Mouse (Mus musculus) neural tube, embryonic 12.5 days (tissue): ENCODE data around the gene Tmtc1. TPM values are rescaled to one million over a fixed set of nuclear protein-coding genes. Genes with fewer than 3 reads are reported as not detected.
A peak's percentile ranks its signal among the peaks of the same experiment; 100 is the strongest.

ENCODE experiments used
- ATAC-seq: fragments of 200-750 bp; cut with Nextera tagmentation; 2 replicates; pipeline ENCODE4 v1.8.0; 2017; ENCODE audit warnings: low read depth, mild to moderate bottlenecking, moderate TSS enrichment, moderate library complexity; ENCODE audit not compliant: low FRiP score
- H3K27ac ChIP-seq: fragments of 300-500 bp; sonication (generic); 2 replicates; pipeline ENCODE4 v1.5.1; 2016
- H3K27me3 ChIP-seq: fragments of 300-500 bp; sonication (generic); replicated peaks from 2 replicates; pipeline ENCODE4 v1.6.1; 2016; ENCODE audit warnings: mild to moderate bottlenecking
- H3K36me3 ChIP-seq: fragments of 300-500 bp; sonication (generic); 2 replicates; pipeline ENCODE4 v1.6.1; 2016; ENCODE audit warnings: mild to moderate bottlenecking
- H3K4me1 ChIP-seq: fragments of 300-500 bp; sonication (generic); 2 replicates; pipeline ENCODE4 v1.6.1; 2016
- H3K4me2 ChIP-seq: fragments of 300-500 bp; sonication (generic); replicated peaks from 2 replicates; pipeline ENCODE4 v1.6.1; 2016; ENCODE audit warnings: mild to moderate bottlenecking
- H3K4me3 ChIP-seq: fragments of 300-500 bp; sonication (generic); 2 replicates; pipeline ENCODE4 v1.5.1; 2016
- H3K9ac ChIP-seq: fragments of 300-500 bp; sonication (generic); 2 replicates; pipeline ENCODE4 v1.6.1; 2016; ENCODE audit warnings: mild to moderate bottlenecking
- H3K9me3 ChIP-seq: fragments of 300-500 bp; sonication (generic); 2 replicates; pipeline ENCODE4 v1.6.1; 2016; ENCODE audit warnings: mild to moderate bottlenecking
- WGBS: fragments of 180-500 bp; shearing (Covaris S2); methylation state at CpG from one replicate; pipeline ENCODE4 v1.1.7; 2016; 5-methylcytosine and 5-hydroxymethylcytosine counted together
- polyA plus RNA-seq: library from polyadenylated mRNA; unstranded; fragments of >200 nt; fragmentation: Nextera tagmentation; extraction: Ambion mirVana; gene quantifications from 2 replicates; pipeline ENCODE4 v1.2.1, GENCODE M21; 2016

The Tmtc1 gene
- polyA plus RNA-seq, 1 experiment from 2014 or later = 2.3 TPM

DNA sequence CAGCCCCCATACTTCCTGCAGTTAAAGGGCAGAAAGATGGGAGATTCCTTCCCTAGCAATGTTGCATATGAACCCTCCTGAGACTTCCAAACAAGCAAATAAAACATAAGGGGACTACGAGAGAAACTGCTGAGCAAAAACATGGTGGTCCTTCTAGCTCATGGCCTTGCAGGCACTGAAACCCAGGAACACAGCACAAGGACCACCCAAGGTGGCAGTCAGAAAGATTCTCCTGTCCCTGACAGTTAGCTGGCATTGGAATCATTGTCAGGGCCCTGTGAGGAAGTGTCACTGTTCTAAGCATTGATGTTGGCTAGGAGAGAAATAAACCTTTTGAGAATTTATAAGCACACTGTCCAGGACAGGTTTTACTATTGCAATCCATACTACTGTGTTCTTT, 56.2 kb downstream of the Tmtc1 start:
- H3K4me3 ChIP-seq = no peak overlapping the region
- H3K9ac ChIP-seq = no peak overlapping the region
- H3K9me3 ChIP-seq = no peaks in the 10 kb centered on the region
- no peak overlapping the region for H3K4me2 ChIP-seq
- H3K36me3 ChIP-seq = no peaks in the 10 kb centered on the region
- no peak overlapping the region for H3K27ac ChIP-seq
- 56% methylated on average over 1 of the region's 1 CpGs for WGBS
- peaks cover 24% of the 10 kb centered on the region for H3K4me1 ChIP-seq
- no peak for ATAC-seq
- H3K27me3 ChIP-seq = no peaks in the 10 kb centered on the region

DNA sequence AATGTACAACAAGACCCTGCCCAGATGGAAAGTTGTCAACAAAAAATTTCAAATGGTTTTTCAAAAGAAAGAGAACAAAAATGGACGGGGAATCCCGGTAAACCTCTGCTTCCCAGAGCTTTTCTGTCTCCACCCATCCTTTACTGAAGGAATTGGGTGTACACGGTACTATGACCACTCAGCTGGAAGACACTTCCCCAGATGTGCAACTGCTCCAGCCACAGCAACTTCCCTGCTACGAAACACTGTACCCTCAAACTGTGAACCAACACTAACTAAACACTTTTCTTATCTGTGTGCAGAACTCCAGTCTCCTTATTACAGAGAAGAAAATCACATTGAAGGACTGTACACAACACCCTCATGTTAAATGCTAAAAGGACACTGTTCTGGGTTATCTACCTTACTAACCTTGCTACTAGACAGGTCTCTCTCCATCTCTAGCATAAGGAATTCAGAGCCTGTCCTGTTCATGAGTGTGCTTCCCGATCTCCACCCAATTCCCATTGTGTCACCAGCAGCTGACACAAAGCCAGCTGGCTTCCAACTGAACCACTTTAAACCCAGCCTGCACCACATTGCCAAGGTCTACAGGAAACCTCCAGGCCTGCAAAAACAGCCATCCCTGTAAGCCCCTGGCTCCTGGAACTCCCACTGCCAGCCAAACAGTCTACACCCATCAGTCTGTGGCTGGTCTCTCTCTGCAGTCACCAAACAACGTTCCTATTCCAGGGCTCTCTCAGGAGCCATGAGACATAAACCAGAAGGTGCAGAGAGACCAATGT, 59.9 kb downstream of the Tmtc1 start:
- Histone ChIP-seq H3K4me1 (no peaks in the 10 kb centered on the region), H3K27ac (no peak overlapping the region), H3K4me3 (no peak overlapping the region), H3K9ac (no peak overlapping the region), H3K27me3 (no peaks in the 10 kb centered on the region), H3K9me3 (no peaks in the 10 kb centered on the region), H3K36me3 (no peaks in the 10 kb centered on the region), H3K4me2 (no peak overlapping the region)
- WGBS = 74% methylated on average over 6 of the region's 6 CpGs
- ATAC-seq = no peak

DNA sequence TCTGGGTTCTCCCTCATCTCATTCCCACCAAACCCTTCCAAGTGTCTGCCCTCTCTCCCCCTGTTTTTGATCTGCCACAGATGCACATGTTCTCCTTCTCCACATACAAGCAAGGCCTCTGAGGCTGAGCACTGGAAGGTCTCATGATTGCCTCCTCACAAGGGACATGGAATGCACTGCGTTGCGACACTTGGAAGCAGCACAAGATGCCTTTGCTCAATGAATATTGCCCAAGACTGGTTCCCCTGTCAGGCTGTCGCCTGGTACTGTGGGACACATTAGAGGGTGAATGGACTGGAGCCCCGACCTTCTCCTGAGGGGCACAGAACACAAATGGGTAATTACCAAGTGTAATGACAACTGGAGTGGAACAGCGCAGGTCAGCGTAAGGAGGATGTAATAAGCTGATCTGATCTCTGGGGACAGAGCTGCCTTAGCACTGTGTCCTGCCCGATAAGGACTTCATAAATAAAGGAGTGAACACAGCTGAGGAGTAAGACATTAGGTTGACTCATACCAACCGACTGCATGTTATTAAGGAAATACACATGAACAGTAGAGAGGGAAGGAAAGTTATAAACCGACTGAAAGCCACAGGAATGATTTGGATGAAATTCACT, 62.9 kb downstream of the Tmtc1 start:
- Histone ChIP-seq H3K27ac (no peak overlapping the region), H3K9me3 (0 out of 2 replicates have a peak, but pooled peaks cover 6% of the 10 kb centered on the region), H3K27me3 (no peaks in the 10 kb centered on the region), H3K36me3 (no peaks in the 10 kb centered on the region), H3K9ac (no peak overlapping the region), H3K4me2 (no peak overlapping the region), H3K4me1 (no peaks in the 10 kb centered on the region), H3K4me3 (no peak overlapping the region)
- no peak for ATAC-seq
- WGBS = 66% methylated on average over 9 of the region's 9 CpGs

DNA sequence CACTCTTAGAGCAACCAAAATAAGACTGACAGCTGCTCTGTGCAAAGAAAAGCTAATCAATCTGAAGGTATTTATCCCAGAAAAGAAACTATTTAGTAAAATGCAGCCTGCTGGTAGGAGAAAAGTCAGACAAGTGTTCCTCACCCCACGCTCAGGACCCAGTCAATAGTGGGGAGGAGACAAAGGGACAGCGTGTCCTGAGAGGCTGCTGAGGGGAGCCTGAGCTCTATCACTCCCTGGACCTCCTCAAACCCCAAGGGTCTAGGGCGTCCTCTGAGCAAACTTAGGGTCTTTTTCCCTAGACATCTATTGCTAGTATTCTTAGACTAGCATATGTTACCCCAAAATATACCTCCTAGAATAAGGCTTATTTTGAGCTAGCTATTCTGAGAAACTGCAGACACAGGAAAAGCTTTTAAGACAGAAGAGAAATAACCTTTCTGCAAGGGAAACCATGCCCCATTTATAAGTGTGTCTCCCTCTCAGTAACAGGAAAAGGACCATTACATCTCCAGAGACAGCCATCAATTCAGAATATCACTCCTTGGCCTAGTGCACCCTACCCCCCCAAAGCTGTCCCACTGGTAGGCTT, 68.5 kb downstream of the Tmtc1 start:
- Histone ChIP-seq H3K4me1 (no peaks in the 10 kb centered on the region), H3K4me2 (no peak overlapping the region), H3K4me3 (no peak overlapping the region), H3K9ac (no peak overlapping the region), H3K27me3 (no peaks in the 10 kb centered on the region), H3K27ac (no peak overlapping the region), H3K9me3 (0 out of 2 replicates have a peak, but pooled peaks cover 6% of the 10 kb centered on the region), H3K36me3 (no peaks in the 10 kb centered on the region)
- ATAC-seq = no peak
- 60% methylated on average over 3 of the region's 3 CpGs for WGBS

DNA sequence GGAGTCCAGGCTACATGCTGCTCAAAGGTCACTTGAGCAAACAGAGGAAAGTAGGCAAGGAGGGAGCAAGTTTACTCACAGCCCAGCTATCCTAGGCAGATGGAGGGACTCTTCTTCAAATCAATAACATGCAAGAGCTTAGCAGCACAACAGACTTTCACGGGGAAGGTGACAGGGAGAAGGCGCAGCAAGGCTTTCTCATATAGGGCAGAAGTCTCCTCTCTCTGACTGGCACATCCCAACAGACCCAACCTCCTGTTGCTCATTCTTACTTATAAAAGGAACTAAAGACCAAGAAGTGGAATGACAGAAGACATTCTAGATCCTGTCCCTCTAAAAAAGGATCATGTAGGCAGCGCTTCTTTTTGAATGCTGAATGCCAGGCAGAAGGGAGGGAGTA, 69.2 kb downstream of the Tmtc1 start:
- H3K4me1 ChIP-seq = no peaks in the 10 kb centered on the region
- WGBS = 79% methylated on average over 3 of the region's 3 CpGs
- no peaks in the 10 kb centered on the region for H3K27me3 ChIP-seq
- H3K4me3 ChIP-seq = no peak overlapping the region
- no peak for ATAC-seq
- no peak overlapping the region for H3K27ac ChIP-seq
- H3K4me2 ChIP-seq = no peak overlapping the region
- no peak overlapping the region for H3K9ac ChIP-seq
- H3K36me3 ChIP-seq = no peaks in the 10 kb centered on the region
- H3K9me3 ChIP-seq = 0 out of 2 replicates have a peak, but pooled peaks cover 6% of the 10 kb centered on the region

DNA sequence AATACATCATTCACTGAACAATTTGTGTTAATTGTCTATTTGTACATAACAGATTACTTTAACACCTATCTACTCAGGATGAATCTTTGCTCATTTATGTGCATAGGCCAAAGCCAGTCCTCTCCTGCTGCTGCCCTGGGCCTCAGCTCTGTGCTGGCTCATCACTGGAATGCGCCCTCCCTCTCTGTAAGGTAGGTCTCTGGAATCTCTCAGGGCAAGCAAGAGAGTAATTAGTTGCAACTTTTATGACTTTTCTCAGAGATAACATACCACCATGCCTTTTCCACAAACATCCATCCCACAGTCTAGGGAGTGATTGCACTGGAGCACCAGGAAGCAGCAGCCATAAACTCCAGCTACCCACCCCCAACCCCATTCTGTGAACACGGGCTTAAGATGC, 70.7 kb downstream of the Tmtc1 start:
- no peaks in the 10 kb centered on the region for H3K27me3 ChIP-seq
- WGBS = 47% methylated on average over 2 of the region's 2 CpGs

DNA sequence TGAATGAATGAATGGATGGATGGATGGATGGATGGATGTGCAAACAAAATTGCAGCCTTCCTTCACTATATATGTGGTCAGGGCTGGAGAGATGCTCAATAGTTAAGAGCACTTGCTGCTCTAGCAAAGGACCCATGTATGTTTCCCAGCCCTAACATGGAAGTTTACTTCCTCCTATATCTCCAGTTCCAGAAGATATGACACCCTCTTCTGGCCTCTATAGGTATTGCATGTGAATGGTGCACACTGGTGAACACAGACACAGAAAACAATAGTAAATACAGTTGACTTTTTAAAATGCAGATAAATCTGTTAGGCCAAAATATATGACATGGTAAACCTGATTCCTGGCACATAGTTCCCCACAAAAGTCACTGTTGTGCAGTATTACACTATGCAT, 73.0 kb downstream of the Tmtc1 start:
- Histone ChIP-seq H3K27me3 (no peaks in the 10 kb centered on the region), H3K9ac (no peak overlapping the region), H3K4me3 (no peak overlapping the region), H3K27ac (no peak overlapping the region), H3K4me1 (no peaks in the 10 kb centered on the region), H3K4me2 (no peak overlapping the region), H3K36me3 (no peaks in the 10 kb centered on the region), H3K9me3 (no peaks in the 10 kb centered on the region)
- ATAC-seq = no peak

More for the DNA sequence above, 70.7 kb downstream of the Tmtc1 start:
- Histone ChIP-seq H3K4me1 (no peaks in the 10 kb centered on the region), H3K9me3 (0 out of 2 replicates have a peak, but pooled peaks cover 6% of the 10 kb centered on the region), H3K36me3 (no peaks in the 10 kb centered on the region), H3K4me2 (no peak overlapping the region), H3K27ac (no peak overlapping the region), H3K4me3 (no peak overlapping the region), H3K9ac (no peak overlapping the region)
- no peak for ATAC-seq

DNA sequence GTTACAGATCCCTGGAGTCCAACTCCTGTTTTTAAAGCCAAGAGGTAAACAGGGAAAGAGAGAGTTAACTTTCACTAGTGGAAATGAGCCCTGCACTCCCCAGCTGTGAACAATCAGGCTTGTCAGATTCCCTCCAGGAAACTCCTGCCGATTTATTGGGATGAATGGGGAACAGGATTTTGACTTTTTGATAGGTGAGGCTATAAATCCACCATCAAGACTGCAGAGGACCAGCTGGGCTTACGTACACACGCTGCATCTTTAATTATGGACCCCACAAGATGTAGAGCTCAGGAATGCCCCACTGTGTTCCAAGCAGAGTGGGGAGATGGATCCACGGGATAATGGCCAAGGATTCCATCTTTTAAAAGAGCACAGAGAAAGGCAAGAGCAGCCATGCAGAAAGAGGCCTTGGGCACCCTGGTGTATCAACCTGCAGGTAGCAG, 77.1 kb downstream of the Tmtc1 start:
- Histone ChIP-seq H3K36me3 (no peaks in the 10 kb centered on the region), H3K9ac (no peak overlapping the region), H3K4me1 (no peaks in the 10 kb centered on the region), H3K27me3 (no peaks in the 10 kb centered on the region), H3K9me3 (no peaks in the 10 kb centered on the region), H3K4me3 (no peak overlapping the region), H3K27ac (no peak overlapping the region), H3K4me2 (no peak overlapping the region)
- ATAC-seq = peak; percentile 65; the same call in 1 of the 2 replicates
- 15% methylated on average over 4 of the region's 4 CpGs for WGBS

DNA sequence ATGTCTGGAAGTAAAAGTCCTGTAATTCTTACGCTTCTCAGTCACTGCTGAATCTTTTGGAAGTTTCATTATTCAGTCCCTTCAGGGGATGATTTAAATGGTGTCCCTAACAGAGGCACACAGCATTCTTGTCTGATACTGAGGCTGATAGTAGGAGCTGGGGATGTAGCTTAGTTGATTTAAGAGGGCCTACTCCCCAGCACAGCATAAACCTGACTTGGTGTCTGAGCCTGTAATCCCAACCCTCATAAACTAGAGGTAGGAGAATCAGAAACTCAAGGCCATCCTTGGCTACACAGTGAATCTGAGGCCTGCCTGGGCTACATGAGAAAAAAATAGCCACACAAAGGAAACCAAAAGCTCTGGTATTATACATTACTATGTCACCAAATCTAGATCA, 77.6 kb downstream of the Tmtc1 start:
- H3K9me3 ChIP-seq = no peaks in the 10 kb centered on the region
- no peak overlapping the region for H3K9ac ChIP-seq
- 73% methylated on average over 1 of the region's 1 CpGs for WGBS
- no peaks in the 10 kb centered on the region for H3K36me3 ChIP-seq
- H3K27ac ChIP-seq = no peak overlapping the region
- no peaks in the 10 kb centered on the region for H3K27me3 ChIP-seq
- no peak for ATAC-seq
- no peaks in the 10 kb centered on the region for H3K4me1 ChIP-seq
- H3K4me3 ChIP-seq = no peak overlapping the region
- no peak overlapping the region for H3K4me2 ChIP-seq

DNA sequence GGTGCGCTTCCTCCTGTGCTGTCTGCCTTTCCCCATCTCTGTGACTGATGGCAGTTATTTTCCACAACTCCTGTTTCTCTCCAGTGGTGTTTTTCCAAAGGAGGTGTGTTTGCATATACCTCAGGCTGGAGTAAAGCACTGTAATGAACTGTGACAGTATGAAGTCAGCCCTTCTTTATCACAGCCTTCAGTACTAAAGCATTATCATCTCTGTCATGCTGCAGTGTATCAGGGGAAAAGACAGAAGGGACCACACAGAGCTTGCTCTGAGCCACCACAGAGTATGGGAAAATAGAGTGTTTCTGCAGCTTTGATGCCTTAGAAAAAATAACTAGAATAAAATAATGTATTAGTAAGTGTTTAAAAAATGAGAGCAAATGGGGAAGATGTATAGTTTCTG, 81.0 kb downstream of the Tmtc1 start:
- peaks cover 6% of the 10 kb centered on the region; the same call in 1 of the 2 replicates for H3K4me1 ChIP-seq
- WGBS = 81% methylated on average over 1 of the region's 1 CpGs
- no peak overlapping the region for H3K9ac ChIP-seq
- ATAC-seq = no peak
- no peak overlapping the region for H3K4me3 ChIP-seq
- H3K4me2 ChIP-seq = no peak overlapping the region
- no peaks in the 10 kb centered on the region for H3K27me3 ChIP-seq
- no peaks in the 10 kb centered on the region for H3K36me3 ChIP-seq
- H3K27ac ChIP-seq = no peak overlapping the region
- no peaks in the 10 kb centered on the region for H3K9me3 ChIP-seq

DNA sequence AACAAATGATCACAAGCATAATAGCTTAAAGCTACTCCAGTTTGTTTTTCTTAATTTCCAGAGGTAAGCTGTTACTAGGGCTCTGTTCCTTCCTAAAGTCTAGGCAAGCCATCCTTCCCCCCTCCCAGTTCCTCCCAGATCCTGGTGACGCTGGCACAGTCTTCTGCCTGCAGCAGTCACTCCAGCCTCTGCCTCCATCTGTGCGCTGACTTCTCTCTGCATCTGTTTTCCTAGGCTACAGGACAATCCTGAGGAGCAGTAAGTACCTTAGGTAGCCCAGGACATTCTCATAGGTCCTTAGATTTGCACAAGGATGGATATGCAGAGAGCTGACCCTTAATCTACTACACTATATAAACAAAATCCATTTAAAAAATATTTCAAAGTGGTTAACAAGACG, 81.7 kb downstream of the Tmtc1 start:
- no peak for ATAC-seq
- WGBS = 69% methylated on average over 3 of the region's 3 CpGs

DNA sequence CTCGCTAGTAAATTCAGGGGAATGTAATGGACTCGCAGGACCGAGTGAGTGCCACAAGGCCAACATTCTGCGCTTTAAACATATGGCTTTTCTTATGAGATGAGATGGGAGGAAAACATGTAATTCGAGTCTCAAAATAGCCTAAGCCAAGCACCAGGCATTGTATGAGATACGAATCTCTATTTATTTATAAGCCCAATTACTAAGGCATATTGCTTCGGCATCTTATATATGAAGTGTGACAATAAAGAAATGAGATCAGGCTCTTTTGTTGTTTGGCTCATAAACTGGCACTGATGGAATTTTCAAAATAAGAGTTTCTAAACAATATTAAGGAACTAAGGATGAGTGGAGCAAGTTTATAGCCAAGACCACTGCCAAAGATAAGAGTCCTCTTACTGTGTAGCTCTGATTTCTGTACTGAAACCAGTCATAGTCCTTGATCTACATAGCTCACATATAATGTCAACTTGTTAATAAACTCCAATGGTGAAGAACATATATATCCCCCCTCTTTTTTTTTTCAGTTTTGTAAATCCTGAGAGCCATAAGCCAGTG, 84.8 kb downstream of the Tmtc1 start:
- Histone ChIP-seq H3K27ac (no peak overlapping the region), H3K9me3 (no peaks in the 10 kb centered on the region), H3K36me3 (peaks cover 11% of the 10 kb centered on the region; the same call in 1 of the 2 replicates), H3K4me3 (no peak overlapping the region), H3K4me1 (peaks cover 9% of the 10 kb centered on the region; the same call in 1 of the 2 replicates), H3K27me3 (no peaks in the 10 kb centered on the region), H3K4me2 (no peak overlapping the region), H3K9ac (no peak overlapping the region)
- WGBS = 85% methylated on average over 7 of the region's 7 CpGs
- ATAC-seq = no peak

More for the DNA sequence above, 81.7 kb downstream of the Tmtc1 start:
- H3K27me3 ChIP-seq = no peaks in the 10 kb centered on the region
- H3K9ac ChIP-seq = no peak overlapping the region
- H3K27ac ChIP-seq = no peak overlapping the region
- no peak overlapping the region for H3K4me3 ChIP-seq
- H3K9me3 ChIP-seq = no peaks in the 10 kb centered on the region
- H3K4me2 ChIP-seq = no peak overlapping the region
- H3K36me3 ChIP-seq = peaks cover 3% of the 10 kb centered on the region; the same call in 1 of the 2 replicates
- peaks cover 6% of the 10 kb centered on the region; the same call in 1 of the 2 replicates for H3K4me1 ChIP-seq
